Mouse (Mus musculus): ENCODE results near the gene Pgpep1l.

Gene Pgpep1l

GRCm38 (mm10) chr7:68264531-68264930, 498 bp upstream of the Pgpep1l start:
- no peak for DNase-seq (ENCODE audit: extremely low read depth, insufficient read length, low spot score)

DNA sequence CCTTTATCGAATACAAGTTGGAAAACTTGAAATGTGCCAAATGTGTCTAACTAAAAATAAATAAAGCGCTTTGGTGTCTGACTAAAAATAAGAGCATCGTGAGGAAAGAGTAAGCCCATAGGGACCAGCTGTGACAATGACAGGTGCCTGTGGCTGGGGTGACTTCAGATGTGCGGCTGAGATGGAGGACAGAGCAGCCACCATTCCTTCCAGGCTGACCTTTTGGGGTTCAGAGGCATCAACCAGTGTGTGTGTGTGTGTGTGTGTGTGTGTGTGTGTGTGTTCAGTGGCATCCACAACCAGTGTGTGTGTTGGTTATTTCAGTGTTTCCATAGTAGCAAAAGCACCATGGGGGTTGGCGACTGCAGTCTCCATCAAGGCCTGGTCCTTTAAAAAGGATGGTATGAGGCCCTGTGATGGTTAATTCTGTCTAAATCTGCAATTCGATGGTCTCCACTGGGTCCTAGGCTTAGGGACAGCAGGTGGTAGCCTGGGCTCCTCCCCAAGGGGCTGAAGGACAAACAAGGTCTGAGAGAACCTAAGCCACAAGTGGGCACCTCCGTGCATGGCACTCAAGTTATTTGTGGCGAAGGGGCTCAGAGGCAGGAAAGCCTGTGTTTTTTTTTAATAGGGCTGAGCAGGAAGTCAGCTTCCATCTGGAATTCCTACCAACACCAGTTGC, 546 bp downstream of the Pgpep1l start:
- DNase-seq (ENCODE audit: extremely low read depth, insufficient read length, low spot score), result no peak

- DNase-seq (ENCODE audit: extremely low read depth, insufficient read length, low spot score), result no peak
Observed at GRCm38 (mm10) chr7:68262612-68263200, 1.3 kb downstream of the Pgpep1l start.

DNA sequence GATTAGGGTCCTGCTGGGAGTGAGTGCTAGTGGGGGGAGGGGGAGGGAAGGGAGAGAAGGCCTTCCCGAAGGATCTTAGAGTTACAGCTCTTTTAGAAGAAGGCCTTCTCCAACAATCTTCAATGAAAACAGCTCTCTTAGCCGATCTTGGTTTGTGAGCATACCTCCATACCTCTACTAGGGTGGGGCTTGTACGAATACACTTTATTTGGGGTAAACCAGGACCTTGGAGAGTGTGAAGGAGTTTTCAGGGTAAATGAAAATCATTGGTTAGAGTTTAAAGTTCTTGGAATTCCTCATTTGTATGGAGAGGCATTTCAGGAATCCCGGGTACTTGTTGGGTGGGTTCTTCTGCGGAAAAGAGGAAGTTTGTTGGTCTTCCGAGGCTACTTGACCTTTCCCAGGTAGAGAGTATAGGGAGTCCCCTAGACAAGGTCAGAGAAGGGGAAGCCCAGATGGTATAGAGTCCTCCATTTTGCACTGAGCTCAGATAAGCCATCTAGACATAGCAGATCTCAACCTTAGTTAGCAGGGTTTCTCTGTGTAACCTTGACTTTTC, 4.4 kb downstream of the Pgpep1l start:
- DNase-seq (ENCODE audit: extremely low read depth, insufficient read length, low spot score), result no peak

DNA sequence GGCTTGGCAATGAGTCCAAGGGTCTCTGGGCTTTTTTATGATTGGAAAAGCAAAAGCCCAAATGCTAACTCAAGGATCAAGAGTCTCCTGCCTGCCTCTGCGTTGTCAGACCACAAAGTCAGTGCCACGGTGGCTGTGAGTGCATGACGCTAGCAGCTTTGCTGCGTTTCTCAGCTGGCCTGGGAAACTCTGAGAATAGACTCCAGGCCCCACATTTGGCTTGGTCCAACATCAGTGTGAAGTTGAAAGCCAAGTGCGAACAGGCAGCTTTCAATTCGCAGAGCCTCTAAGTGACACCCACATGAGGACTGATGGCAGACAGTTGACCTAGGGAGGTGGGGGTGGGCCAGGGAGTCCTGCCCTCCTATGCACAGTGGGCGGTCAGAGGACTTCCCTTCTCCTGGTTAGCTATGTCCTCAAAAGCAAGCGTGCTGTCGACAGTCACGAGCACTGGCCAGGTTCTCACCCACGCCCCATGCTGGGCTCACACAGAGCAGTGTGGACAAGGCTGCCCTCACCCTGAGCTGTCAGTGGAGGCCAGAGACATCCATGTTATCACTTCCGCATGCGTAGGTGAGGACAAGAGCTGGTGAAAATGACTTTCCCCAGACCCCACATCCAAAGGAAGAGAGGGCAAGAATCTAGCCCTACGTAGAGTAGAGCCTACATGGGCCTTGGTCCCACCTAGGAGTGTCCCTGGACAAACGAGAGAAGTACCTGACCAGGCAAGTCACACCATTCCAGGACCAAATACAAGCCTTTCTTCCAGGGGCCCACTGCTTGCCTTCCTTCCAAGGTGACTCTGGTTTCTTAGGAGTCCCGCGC, 5.5 kb downstream of the Pgpep1l start:
- DNase-seq (ENCODE audit: extremely low read depth, insufficient read length, low spot score), result no peak

GRCm38 (mm10) chr7:68257767-68258166, 6.3 kb downstream of the Pgpep1l start:
- DNase-seq (ENCODE audit: extremely low read depth, insufficient read length, low spot score), result no peak

- no peak for DNase-seq (ENCODE audit: extremely low read depth, insufficient read length, low spot score)
Observed at GRCm38 (mm10) chr7:68250902-68251301, 13.1 kb downstream of the Pgpep1l start.

DNA sequence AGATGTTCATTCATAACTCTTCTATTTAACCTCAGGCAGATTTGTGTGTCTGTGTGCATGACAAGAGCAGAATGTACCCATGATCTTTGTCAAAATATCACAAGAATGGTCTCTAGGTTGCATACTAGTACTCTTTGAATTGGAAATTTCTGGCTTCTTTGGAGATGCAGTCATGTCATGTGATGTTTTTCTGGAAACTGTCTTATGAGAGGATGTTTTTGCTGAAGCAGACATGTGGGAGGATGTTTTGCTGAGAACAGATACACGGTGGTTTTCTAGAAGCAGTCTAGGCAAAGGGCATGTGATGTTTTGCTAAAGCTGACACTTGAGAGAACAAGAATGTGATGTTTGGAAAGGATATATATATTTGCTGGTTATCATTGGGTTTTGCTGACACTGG, 13.6 kb downstream of the Pgpep1l start:
- DNase-seq (ENCODE audit: extremely low read depth, insufficient read length, low spot score), result no peak

DNA sequence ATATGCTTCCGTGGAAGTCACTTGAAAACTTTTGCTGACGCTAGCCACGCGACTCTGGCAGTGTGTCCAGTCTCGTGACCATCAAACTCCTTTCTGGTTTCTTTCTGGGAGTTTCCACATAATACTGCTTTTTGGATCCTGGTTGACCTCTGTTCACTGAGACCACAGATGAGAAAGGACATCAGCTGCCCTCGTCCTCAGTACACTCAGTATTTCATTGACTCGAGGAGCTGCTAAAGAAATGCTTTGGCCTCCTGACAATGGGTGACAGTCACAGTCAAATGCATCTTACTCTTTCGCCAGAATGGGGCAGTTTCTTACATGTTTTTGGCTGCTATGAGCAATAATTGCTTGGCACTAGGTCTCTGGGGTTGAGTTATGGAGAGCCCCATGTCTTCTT, 17.8 kb downstream of the Pgpep1l start:
- DNase-seq (ENCODE audit: extremely low read depth, insufficient read length, low spot score), result no peak

DNA sequence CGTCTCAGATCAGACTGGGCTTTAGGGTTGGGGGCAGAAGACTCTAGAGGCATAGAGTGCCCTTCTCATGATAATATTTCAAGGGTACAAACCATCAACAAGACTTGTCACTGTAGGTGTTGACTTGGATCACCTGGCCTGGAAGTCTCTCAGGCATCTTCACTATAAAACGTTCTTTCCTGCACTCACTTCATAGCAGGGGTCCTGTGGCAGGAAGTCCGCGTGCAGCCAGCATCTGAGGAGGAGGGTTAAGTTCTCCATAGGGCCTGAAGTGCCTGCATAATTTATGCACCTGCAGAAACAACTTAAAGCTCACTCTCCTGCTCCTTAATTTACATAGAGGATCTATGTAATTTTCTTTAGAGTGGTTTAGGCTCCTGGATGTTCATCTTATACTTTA, 18.4 kb downstream of the Pgpep1l start:
- DNase-seq (ENCODE audit: extremely low read depth, insufficient read length, low spot score), result no peak

DNA sequence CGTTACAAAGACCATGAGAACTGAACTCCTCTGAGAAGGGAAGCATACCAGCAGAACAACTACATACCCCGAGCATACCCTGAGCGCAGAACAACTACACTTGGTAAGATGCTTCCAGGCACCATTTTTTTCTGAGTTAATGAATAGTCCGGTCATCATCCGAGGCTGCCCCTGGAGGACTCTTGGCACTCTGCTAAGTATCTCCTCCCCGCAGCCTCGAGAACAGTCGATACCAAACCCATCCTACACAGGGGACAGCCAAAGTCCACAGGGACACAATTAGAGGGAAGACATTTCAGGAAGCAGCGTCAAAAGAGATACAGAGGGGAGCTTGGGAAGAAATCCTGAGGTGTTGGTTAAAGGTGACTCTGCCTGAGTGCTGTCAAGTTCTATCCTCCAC, 22.8 kb downstream of the Pgpep1l start:
- no peak for DNase-seq (ENCODE audit: extremely low read depth, insufficient read length, low spot score)

- DNase-seq (ENCODE audit: extremely low read depth, insufficient read length, low spot score), result no peak
Observed at GRCm38 (mm10) chr7:68239220-68239827, 24.7 kb downstream of the Pgpep1l start.

DNA sequence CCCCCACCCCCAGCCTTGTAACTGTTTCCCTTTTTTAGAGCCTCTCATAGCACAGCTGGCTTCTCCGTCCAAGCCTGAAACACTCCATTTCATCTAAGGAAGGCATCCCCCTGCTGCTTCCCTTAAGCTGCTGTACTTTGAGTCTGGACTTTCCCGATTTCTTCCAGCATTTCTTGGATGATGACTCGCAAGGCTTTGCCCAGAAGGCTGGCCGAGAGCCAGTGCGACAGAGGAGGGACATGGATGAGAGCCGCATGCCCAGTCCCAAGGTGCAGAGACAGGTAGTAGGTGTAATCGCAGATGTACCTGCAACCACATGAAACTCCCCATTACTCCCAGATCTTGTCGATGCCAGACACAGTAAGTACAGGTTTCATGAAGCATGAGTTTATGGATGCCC, 27.2 kb downstream of the Pgpep1l start:
- DNase-seq (ENCODE audit: extremely low read depth, insufficient read length, low spot score), result no peak

GRCm38 (mm10) chr7:68233619-68234223, 30.3 kb downstream of the Pgpep1l start:
- no peak for DNase-seq (ENCODE audit: extremely low read depth, insufficient read length, low spot score)

GRCm38 (mm10) chr7:68232521-68232920, 31.5 kb downstream of the Pgpep1l start:
- DNase-seq (ENCODE audit: extremely low read depth, insufficient read length, low spot score), result no peak

DNA sequence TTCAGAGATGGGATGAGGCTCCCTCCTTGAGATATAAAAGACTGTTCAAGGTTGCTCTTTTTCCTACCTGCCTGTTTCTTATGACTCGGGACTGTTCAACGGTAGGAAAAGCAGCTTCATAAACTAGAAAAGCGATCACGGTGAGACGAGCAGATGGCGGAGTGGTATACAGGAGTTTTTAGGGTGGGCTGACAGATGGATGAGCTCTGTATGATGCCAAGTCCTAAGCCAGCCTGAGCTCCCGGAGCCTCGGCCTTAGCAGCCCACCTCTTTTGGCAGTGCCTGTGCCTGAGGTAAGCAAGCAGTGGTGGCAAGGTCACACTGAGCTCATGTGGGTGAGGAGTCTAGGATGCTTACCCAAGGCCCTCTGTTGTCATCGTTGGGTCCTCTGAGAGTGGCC, 33.2 kb downstream of the Pgpep1l start:
- DNase-seq (ENCODE audit: extremely low read depth, insufficient read length, low spot score), result no peak

DNA sequence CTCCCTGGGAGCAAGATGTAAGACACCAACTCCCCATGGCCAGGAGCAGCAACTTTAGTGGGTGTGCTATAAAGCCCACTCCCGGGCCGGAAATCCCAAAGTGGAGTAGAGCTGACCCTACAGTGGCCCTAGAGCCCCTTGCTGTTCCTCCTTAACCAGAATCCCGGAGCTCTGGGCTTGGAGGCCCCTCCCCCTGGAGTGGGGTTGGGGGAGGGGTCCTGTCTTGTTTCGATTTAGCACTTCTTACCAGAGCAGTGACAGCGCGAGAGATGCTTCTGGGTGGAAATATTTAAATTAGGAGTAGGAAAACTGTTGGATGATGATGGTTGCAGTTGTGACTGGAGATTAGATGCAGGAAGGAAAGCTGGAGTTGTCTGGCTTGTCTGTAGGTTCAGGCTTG, 35.5 kb downstream of the Pgpep1l start:
- no peak for DNase-seq (ENCODE audit: extremely low read depth, insufficient read length, low spot score)

DNA sequence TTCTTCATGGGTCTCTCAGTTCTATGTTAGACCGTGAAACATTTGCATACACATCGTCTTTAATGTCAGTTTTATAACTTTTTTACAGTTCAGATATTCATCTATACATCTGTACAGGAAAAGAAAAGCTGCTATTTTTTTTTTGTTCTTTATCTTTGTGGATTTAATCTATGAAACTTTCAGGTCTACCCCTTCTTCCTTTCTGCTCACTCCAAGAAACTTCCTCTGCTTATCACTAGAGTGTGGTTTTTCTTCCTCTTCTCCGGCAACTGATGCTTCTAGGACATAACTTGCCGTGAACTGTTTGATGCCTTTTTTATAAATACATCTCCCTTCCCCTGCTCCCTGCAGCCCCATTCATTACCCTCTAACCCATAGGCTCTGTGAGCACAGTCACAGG, 36.4 kb downstream of the Pgpep1l start:
- no peak for DNase-seq (ENCODE audit: extremely low read depth, insufficient read length, low spot score)

DNA sequence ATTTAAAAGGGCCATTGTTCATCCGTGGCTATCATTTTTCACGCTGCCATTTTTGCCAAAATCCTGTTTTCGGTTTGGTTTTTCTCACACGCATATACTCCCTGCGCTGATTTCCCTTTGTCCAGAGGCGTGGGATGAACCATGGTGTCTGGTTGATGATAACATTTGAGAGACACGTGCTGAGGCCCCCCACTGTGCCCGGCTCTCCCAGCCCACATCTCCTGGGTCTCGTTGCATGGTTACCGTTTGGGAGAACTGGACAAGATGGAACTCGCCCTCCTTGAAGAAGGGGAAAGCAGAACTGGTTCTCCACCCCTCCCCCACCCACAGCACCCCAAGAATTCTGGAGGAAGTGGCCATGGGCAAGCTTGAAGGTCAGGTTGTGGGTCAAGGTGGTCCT, 37.0 kb downstream of the Pgpep1l start:
- no peak for DNase-seq (ENCODE audit: extremely low read depth, insufficient read length, low spot score)

GRCm38 (mm10) chr7:68225427-68226054, 38.5 kb downstream of the Pgpep1l start:
- DNase-seq (ENCODE audit: extremely low read depth, insufficient read length, low spot score), result no peak

Data from 3134 (cell line).